Mouse (Mus musculus): ENCODE results near the gene Slc40a1. TPM values are rescaled to one million over a fixed set of nuclear protein-coding genes. Genes with fewer than 3 reads are reported as not detected.

Gene Slc40a1
- 28.4 TPM for polyA plus RNA-seq (2017; shearing (Covaris generic))

DNA sequence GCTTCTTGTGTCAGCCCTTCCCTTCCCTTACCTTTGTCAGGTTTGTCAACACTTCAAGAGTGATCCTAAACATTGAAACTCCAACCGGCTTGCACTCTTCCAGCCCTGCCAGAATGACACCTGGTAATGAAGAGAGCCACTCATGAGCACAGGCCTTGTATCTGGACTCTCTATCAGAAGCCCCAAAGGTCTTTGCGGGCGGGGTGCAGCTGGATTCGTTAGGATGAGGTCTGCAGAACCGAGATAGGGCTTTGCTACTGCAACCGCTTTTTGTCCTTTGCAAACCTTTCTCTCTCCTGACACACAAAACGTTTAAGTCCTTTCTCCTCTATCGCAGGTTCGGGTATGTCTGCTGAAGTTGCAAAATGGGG lies at the start of gene Slc40a1:
Gene Slc40a1, minus strand, starts transcription at position 131 of the 371 bp plus-strand sequence.

DNA sequence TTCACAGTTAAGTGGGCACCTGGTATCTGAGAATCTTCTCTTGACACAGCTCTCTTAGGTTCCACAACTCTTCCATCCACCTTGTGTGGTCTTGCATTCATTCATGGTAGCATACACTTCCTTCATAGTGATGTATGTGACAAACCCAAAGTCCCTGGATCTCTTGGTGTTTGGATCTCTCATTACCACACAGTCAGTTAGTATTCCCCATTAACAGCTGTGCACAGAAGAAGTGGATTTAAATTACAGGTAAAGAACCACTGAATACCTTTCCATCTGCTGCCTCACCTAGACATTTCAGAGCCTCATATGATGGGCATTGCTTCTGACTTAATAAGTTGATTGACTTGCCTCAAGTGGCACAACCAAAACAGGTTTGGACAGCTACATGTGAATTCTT lies 36.1 kb downstream of the Slc40a1 start, which contains the start of gene Gm5269:
Gene Gm5269, minus strand, starts transcription at position 101 of the 400 bp plus-strand sequence.

Other genes starting within 250 kb of the Slc40a1 start
- 55.4 TPM for gene Wdr75, start 131.4 kb downstream of the Slc40a1 start, polyA plus RNA-seq (2017; shearing (Covaris generic))
- gene Gm5269, start 36.2 kb downstream of the Slc40a1 start, polyA plus RNA-seq (2017; shearing (Covaris generic)), result not detected
- gene Dnah7b, start 139.8 kb upstream of the Slc40a1 start, polyA plus RNA-seq (2017; shearing (Covaris generic)), result 10.2 TPM